Mouse (Mus musculus) olfactory bulb, adult 2 months (tissue): ENCODE data around the gene Lgals7. TPM values are rescaled to one million over a fixed set of nuclear protein-coding genes. Genes with fewer than 3 reads are reported as not detected.

Source experiments
- H3K27ac ChIP-seq: fragments of 200-500 bp; 2 replicates; pipeline ENCODE4 v1.5.1; 2012; ENCODE audit warnings: low read depth, low read length; ENCODE audit not compliant: insufficient read depth
- H3K4me1 ChIP-seq: fragments of 200-500 bp; 2 replicates; pipeline ENCODE4 v1.6.1; 2012; ENCODE audit warnings: low read length; ENCODE audit not compliant: control insufficient read depth, insufficient read depth
- H3K4me3 ChIP-seq: fragments of 200-500 bp; 2 replicates; pipeline ENCODE4 v1.5.1; 2012; ENCODE audit warnings: mild to moderate bottlenecking, low read depth, low read length, moderate library complexity; ENCODE audit not compliant: insufficient read depth
- CTCF ChIP-seq: fragments of 200-500 bp; IDR thresholded peaks from 2 replicates; pipeline ENCODE4 v1.5.1; 2012; ENCODE audit warnings: low read depth, mild to moderate bottlenecking, low read length, moderate library complexity; ENCODE audit not compliant: insufficient read depth
- POLR2A ChIP-seq: fragments of 200-500 bp; IDR thresholded peaks from 2 replicates; pipeline ENCODE4 v1.6.1; 2012; ENCODE audit warnings: mild to moderate bottlenecking, low read depth, low read length, moderate library complexity; ENCODE audit not compliant: insufficient read depth
- WGBS: fragments of 180-500 bp; shearing (Covaris S2); methylation state at CpG from one replicate; pipeline ENCODE4 v1.1.7; 2018; 5-methylcytosine and 5-hydroxymethylcytosine counted together
- polyA plus RNA-seq: library from polyadenylated mRNA; stranded (reverse); fragments of >200 nt; gene quantifications from 2 replicates; pipeline ENCODE4 v1.2.4, GENCODE M21; 2012; ENCODE audit warnings: low replicate concordance; ENCODE audit not compliant: missing spikeins, insufficient read depth, insufficient read length

The Lgals7 gene
- polyA plus RNA-seq, 1 experiment, result not detected

GRCm38 (mm10) chr7:28819571-28819970, 44.1 kb upstream of the Lgals7 start:
- TF ChIP-seq POLR2A (no peak), CTCF (no peak)
- Histone ChIP-seq H3K4me3 (no peak overlapping the region), H3K4me1 (peaks cover 50% of the 10 kb centered on the region), H3K27ac (no peak overlapping the region)
- WGBS, result 69% methylated on average over 4 of the region's 4 CpGs

- peak overlapping the region; percentile 57 for H3K27ac ChIP-seq
- WGBS, result 16% methylated on average over 12 of the region's 12 CpGs
- H3K4me3 ChIP-seq, result no peak overlapping the region
- H3K4me1 ChIP-seq, result peaks cover 43% of the 10 kb centered on the region
- no peak for TF ChIP-seq CTCF
- no peak for TF ChIP-seq POLR2A
Observed at GRCm38 (mm10) chr7:28820358-28821260, 43.0 kb upstream of the Lgals7 start.

GRCm38 (mm10) chr7:28821261-28821831, 42.3 kb upstream of the Lgals7 start:
- Histone ChIP-seq H3K4me3 (no peak overlapping the region), H3K4me1 (peaks cover 42% of the 10 kb centered on the region), H3K27ac (peak overlapping the region; percentile 38; the same call in 1 of the 2 replicates)
- 27% methylated on average over 10 of the region's 10 CpGs for WGBS
- no peak for TF ChIP-seq CTCF
- no peak for TF ChIP-seq POLR2A

- H3K4me1 ChIP-seq, result peaks cover 40% of the 10 kb centered on the region
- no peak for TF ChIP-seq CTCF
- no peak for TF ChIP-seq POLR2A
- no peak overlapping the region for H3K4me3 ChIP-seq
- no peak overlapping the region for H3K27ac ChIP-seq
- 24% methylated on average over 1 of the region's 1 CpGs for WGBS
Observed at GRCm38 (mm10) chr7:28822556-28822955, 41.1 kb upstream of the Lgals7 start.

- 48% methylated on average over 10 of the region's 10 CpGs for WGBS
- TF ChIP-seq POLR2A (no peak), CTCF (no peak)
- H3K4me1 ChIP-seq, result peaks cover 40% of the 10 kb centered on the region
- H3K27ac ChIP-seq, result no peak overlapping the region; the same call in 1 of the 2 replicates
- no peak overlapping the region for H3K4me3 ChIP-seq
Observed at GRCm38 (mm10) chr7:28822993-28823903, 40.4 kb upstream of the Lgals7 start.

GRCm38 (mm10) chr7:28823932-28824331, 39.7 kb upstream of the Lgals7 start:
- Histone ChIP-seq H3K4me1 (peaks cover 38% of the 10 kb centered on the region), H3K27ac (no peak overlapping the region), H3K4me3 (no peak overlapping the region)
- no peak for TF ChIP-seq POLR2A
- no peak for TF ChIP-seq CTCF
- whole genome bisulfite sequencing, result 40% methylated on average over 2 of the region's 2 CpGs

DNA sequence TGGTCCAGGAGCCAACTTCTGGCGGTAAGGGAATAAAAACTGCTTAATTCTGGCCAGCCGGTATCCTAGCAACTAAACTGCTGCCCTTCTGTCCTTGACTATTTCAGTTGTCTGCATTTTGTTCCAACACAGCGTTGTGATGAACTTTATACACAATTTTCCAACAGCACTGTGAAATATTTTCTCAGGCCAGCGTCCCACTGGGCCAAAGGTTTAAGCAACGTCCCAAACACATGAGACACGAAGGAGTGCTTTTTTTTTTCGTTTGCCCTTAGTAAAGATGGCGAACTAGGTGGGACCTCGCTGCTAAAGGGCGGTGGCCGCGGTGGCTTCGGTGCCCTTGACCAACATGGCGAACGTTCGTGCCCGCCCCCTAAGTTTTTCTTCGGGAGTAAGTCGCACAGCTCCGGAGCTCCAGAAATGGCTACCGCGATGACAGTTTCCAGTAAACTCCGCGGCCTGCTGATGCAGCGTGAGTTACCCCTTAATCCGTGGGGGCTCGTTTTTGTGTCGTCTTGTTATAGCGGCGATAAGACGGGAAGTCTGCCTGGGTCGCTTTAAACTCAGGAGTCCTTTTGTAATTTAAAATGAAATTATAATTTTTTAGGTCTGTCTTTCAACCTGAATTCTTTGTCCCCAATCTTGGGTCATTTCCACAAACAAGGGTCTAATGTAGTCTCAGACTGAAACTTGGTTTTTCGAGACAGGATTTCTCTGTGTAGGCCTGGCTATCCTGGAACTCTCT, 38.5 kb upstream of the Lgals7 start, which contains the start of gene Ech1:
Gene Ech1, plus strand, starts transcription at position 277 of the 745 bp plus-strand sequence.
- H3K27ac ChIP-seq, result peak within 1 kb of the TSS; percentile 79
- peak within 1 kb of the TSS; percentile 50 for H3K4me3 ChIP-seq
- peaks cover 37% of the 10 kb centered on the region for H3K4me1 ChIP-seq
- TF ChIP-seq POLR2A (0 out of 2 replicates have a peak, but pooled peaks have one; percentile 35), CTCF (no peak)
- under 1% methylated on average over 33 of the region's 33 CpGs for WGBS
